In genomic region chr5:143634550-143635112, GRCm38 (mm10) we compare ENCODE assay signal across 9 mouse cellular contexts. TPM values are rescaled to one million over a fixed set of nuclear protein-coding genes. Genes with fewer than 3 reads are reported as not detected.
DNase-seq lines count a peak whose midpoint lies in the region; ATAC-seq and TF ChIP-seq lines count a peak whose summit lies in the region.
"Had no signal": no experiment of that assay in that cellular context is flagged by ENCODE, and none has a peak within 500 bp of the region (broad histone marks: within the 10 kb centered on the region; RNA-seq: fewer than 3 reads in every experiment).

No protein-coding gene starts in this region.

- H3K4me2 ChIP-seq in embryonic facial prominence, embryonic 13.5 days, result peak overlapping the region; percentile 32
- H3K4me2 ChIP-seq in heart, embryonic 15.5 days, result 0 out of 2 replicates have a peak overlapping the region, but pooled peaks have one; percentile 11
- peak overlapping the region; percentile 48 for H3K4me2 ChIP-seq in liver, embryonic 15.5 days
- H3K4me2 ChIP-seq: midbrain, embryonic 12.5 days had no signal

- TF ChIP-seq POLR2A in kidney, adult 2 months (IDR thresholded peaks at IDR 0.05; ENCODE audit: low read depth, low read length), result no peak

- no peak for TF ChIP-seq CTCF in kidney, adult 2 months (conservative IDR thresholded peaks at IDR 0.05; ENCODE audit: insufficient read depth, insufficient read length, low read depth, low read length)

- H3K9ac ChIP-seq in embryonic facial prominence, embryonic 13.5 days, result no peak overlapping the region
- no peak overlapping the region for H3K9ac ChIP-seq in heart, embryonic 15.5 days
- 0 out of 2 replicates have a peak overlapping the region, but pooled peaks have one; percentile 2 for H3K9ac ChIP-seq in liver, embryonic 15.5 days
- H3K9ac ChIP-seq: midbrain, embryonic 12.5 days had no signal

- no peaks in the 10 kb centered on the region for H3K36me3 ChIP-seq in kidney, adult 2 months (ENCODE audit: control insufficient read depth, insufficient read depth, low read length)
- H3K36me3 ChIP-seq in embryonic facial prominence, embryonic 13.5 days, result no peaks in the 10 kb centered on the region
- H3K36me3 ChIP-seq in heart, embryonic 15.5 days, result no peaks in the 10 kb centered on the region
- peaks cover 10% of the 10 kb centered on the region for H3K36me3 ChIP-seq in liver, embryonic 15.5 days (replicated peaks)
- H3K36me3 ChIP-seq: midbrain, embryonic 12.5 days had no signal

- no peak for ATAC-seq in embryonic facial prominence, embryonic 13.5 days (ENCODE audit: insufficient number of reproducible peaks, insufficient read depth, low FRiP score, low TSS enrichment, low read depth)
- no peak; the same call in 1 of the 2 replicates for ATAC-seq in heart, embryonic 15.5 days (replicated peaks; ENCODE audit: insufficient number of reproducible peaks, insufficient read depth, low FRiP score, low read depth)
- ATAC-seq in liver, embryonic 15.5 days (ENCODE audit: insufficient read depth), result no peak

- peak overlapping the region; percentile 74 for H3K27ac ChIP-seq in kidney, adult 2 months (ENCODE audit: insufficient read depth, low read depth, low read length)
- peak overlapping the region; percentile 55; the same call in 1 of the 2 replicates for H3K27ac ChIP-seq in embryonic facial prominence, embryonic 13.5 days
- peak overlapping the region; percentile 28 for H3K27ac ChIP-seq in heart, embryonic 15.5 days
- peak overlapping the region; percentile 67 for H3K27ac ChIP-seq in liver, embryonic 15.5 days (replicated peaks)

- no peaks in the 10 kb centered on the region for H3K9me3 ChIP-seq in embryonic facial prominence, embryonic 13.5 days
- no peaks in the 10 kb centered on the region for H3K9me3 ChIP-seq in heart, embryonic 15.5 days (replicated peaks)
- H3K9me3 ChIP-seq in liver, embryonic 15.5 days (replicated peaks), result no peaks in the 10 kb centered on the region
- H3K9me3 ChIP-seq: midbrain, embryonic 12.5 days had no signal

- WGBS in kidney, adult 2 months, result 44% methylated on average over 12 of the region's 12 CpGs
- 33% methylated on average over 12 of the region's 12 CpGs for WGBS in embryonic facial prominence, embryonic 13.5 days
- 41% methylated on average over 12 of the region's 12 CpGs for WGBS in heart, embryonic 15.5 days
- 46% methylated on average over 12 of the region's 12 CpGs for WGBS in liver, embryonic 15.5 days (ENCODE audit: insufficient replicate concordance)

- H3K27me3 ChIP-seq in kidney, adult 2 months (replicated peaks; ENCODE audit: control insufficient read depth, insufficient read depth, low read length), result no peaks in the 10 kb centered on the region
- H3K27me3 ChIP-seq in embryonic facial prominence, embryonic 13.5 days, result no peaks in the 10 kb centered on the region
- no peaks in the 10 kb centered on the region for H3K27me3 ChIP-seq in heart, embryonic 15.5 days
- no peaks in the 10 kb centered on the region for H3K27me3 ChIP-seq in liver, embryonic 15.5 days
- H3K27me3 ChIP-seq: midbrain, embryonic 12.5 days had no signal

- H3K4me1 ChIP-seq in kidney, adult 2 months (ENCODE audit: control insufficient read depth, insufficient read depth, low read length), result peaks cover 20% of the 10 kb centered on the region
- peaks cover 76% of the 10 kb centered on the region for H3K4me1 ChIP-seq in embryonic facial prominence, embryonic 13.5 days
- H3K4me1 ChIP-seq in heart, embryonic 15.5 days (replicated peaks), result peaks cover 70% of the 10 kb centered on the region
- H3K4me1 ChIP-seq in liver, embryonic 15.5 days (replicated peaks), result peaks cover 93% of the 10 kb centered on the region

- no peak overlapping the region for H3K4me3 ChIP-seq in kidney, adult 2 months (ENCODE audit: insufficient read depth, low read depth, low read length)
- no peak overlapping the region for H3K4me3 ChIP-seq in embryonic facial prominence, embryonic 13.5 days
- H3K4me3 ChIP-seq in heart, embryonic 15.5 days, result no peak overlapping the region
- no peak overlapping the region for H3K4me3 ChIP-seq in liver, embryonic 15.5 days (replicated peaks)
- H3K4me3 ChIP-seq: midbrain, embryonic 12.5 days had no signal

- DNase-seq in kidney, adult 2 months, result peak; percentile 54
- DNase-seq in kidney, postnatal 14 days, result no peak
- DNase-seq in layer of hippocampus, postnatal 36 days, result no peak
- no peak for DNase-seq in layer of hippocampus, adult 8-10 months (ENCODE audit: low spot score in 2 of 2)
- DNase-seq in layer of hippocampus, postnatal 14 days (ENCODE audit: low spot score in 2 of 2), result no peak

RNA-seq across cellular contexts. Expression of gene Cyth3, which starts 12.4 kb away (rescaled TPM):
- 22.8 and 25.0 TPM in 2 replicates for polyA plus RNA-seq in kidney, adult 2 months (2012; rRNA removed)
- 48.4 and 51.3 TPM in 2 replicates for polyA plus RNA-seq in embryonic facial prominence, embryonic 13.5 days (2015; fragmentation: Nextera tagmentation; extraction: Ambion mirVana)
- 49.9 and 57.6 TPM in 2 replicates for polyA plus RNA-seq in heart, embryonic 15.5 days (2015; fragmentation: Nextera tagmentation; extraction: Ambion mirVana)
- polyA plus RNA-seq in liver, embryonic 15.5 days (2015; fragmentation: Nextera tagmentation; extraction: Ambion mirVana), result 35.7 and 37.5 TPM in 2 replicates
- total RNA-seq in layer of hippocampus, postnatal 36 days (2021), result 10 to 100 TPM; 44.2 to 48.6 TPM
- total RNA-seq in layer of hippocampus, adult 8-10 months (2022), result 10 to 100 TPM; 37.1 to 44.8 (median 39.0) TPM
- 10 to 100 TPM; 48.1 to 52.4 TPM for total RNA-seq in layer of hippocampus, postnatal 14 days (2021)
